Mouse (Mus musculus): Measurements from ENCODE around the gene Mapk8ip1. TPM values are rescaled to one million over a fixed set of nuclear protein-coding genes. Genes with fewer than 3 reads are reported as not detected.
"Not testable (repeated sequence)": the region's sequence is repeated elsewhere in the genome, so short reads cannot be mapped to it uniquely, and the experiment has no call there.

Gene Mapk8ip1
- polyA plus RNA-seq, 1 experiment from 2014 or later: 34.9 TPM

GRCm38 (mm10) chr2:92399877-92400276 is 1.2 kb downstream of the Mapk8ip1 start:
- ATAC-seq (replicated peaks; ENCODE audit: low FRiP score); H3K9ac ChIP-seq; H3K9me3 ChIP-seq (replicated peaks); H3K4me2 ChIP-seq; H3K4me3 ChIP-seq (replicated peaks); H3K27ac ChIP-seq; H3K27me3 ChIP-seq: not testable (repeated sequence)
- peaks cover 14% of the 10 kb centered on the region for H3K36me3 ChIP-seq
- H3K4me1 ChIP-seq: peaks cover 11% of the 10 kb centered on the region
- WGBS: 83% methylated on average over 3 of the region's 4 CpGs

GRCm38 (mm10) chr2:92397436-92397835 is 3.6 kb downstream of the Mapk8ip1 start:
- WGBS: 67% methylated on average over 1 of the region's 1 CpGs
- Histone ChIP-seq H3K27me3 (peaks cover 8% of the 10 kb centered on the region), H3K4me2 (no peak overlapping the region), H3K36me3 (no peaks in the 10 kb centered on the region), H3K9ac (no peak overlapping the region), H3K9me3 (replicated peaks) (no peaks in the 10 kb centered on the region), H3K4me3 (replicated peaks) (no peak overlapping the region), H3K27ac (no peak overlapping the region), H3K4me1 (peaks cover 23% of the 10 kb centered on the region)
- ATAC-seq (replicated peaks; ENCODE audit: low FRiP score): no peak

GRCm38 (mm10) chr2:92395535-92395934 is 5.5 kb downstream of the Mapk8ip1 start:
- no peak for ATAC-seq (replicated peaks; ENCODE audit: low FRiP score)
- Histone ChIP-seq H3K4me2 (no peak overlapping the region), H3K4me1 (peaks cover 32% of the 10 kb centered on the region), H3K9ac (no peak overlapping the region), H3K36me3 (no peaks in the 10 kb centered on the region), H3K27me3 (peaks cover 3% of the 10 kb centered on the region), H3K9me3 (replicated peaks) (no peaks in the 10 kb centered on the region), H3K4me3 (replicated peaks) (no peak overlapping the region), H3K27ac (no peak overlapping the region)
- 85% methylated on average over 3 of the region's 3 CpGs for WGBS

- H3K4me3 ChIP-seq (replicated peaks): peak overlapping the region; percentile 46
- H3K27me3 ChIP-seq: no peaks in the 10 kb centered on the region
- peak overlapping the region; percentile 92 for H3K27ac ChIP-seq
- no peaks in the 10 kb centered on the region for H3K9me3 ChIP-seq (replicated peaks)
- H3K4me2 ChIP-seq: peak overlapping the region; percentile 67
- ATAC-seq (replicated peaks; ENCODE audit: low FRiP score): peak; percentile 12; the same call in 1 of the 2 replicates
- H3K4me1 ChIP-seq: peaks cover 55% of the 10 kb centered on the region
- 2% methylated on average over 26 of the region's 26 CpGs for WGBS
- no peaks in the 10 kb centered on the region for H3K36me3 ChIP-seq
- peak overlapping the region; percentile 48 for H3K9ac ChIP-seq
Measured at GRCm38 (mm10) chr2:92392318-92393264, 8.5 kb downstream of the Mapk8ip1 start.

- WGBS: 19% methylated on average over 11 of the region's 11 CpGs
- H3K4me1 ChIP-seq: peaks cover 56% of the 10 kb centered on the region
- no peaks in the 10 kb centered on the region for H3K9me3 ChIP-seq (replicated peaks)
- H3K27me3 ChIP-seq: no peaks in the 10 kb centered on the region
- peak; percentile 3; the same call in 1 of the 2 replicates for ATAC-seq (replicated peaks; ENCODE audit: low FRiP score)
- H3K9ac ChIP-seq: peak overlapping the region; percentile 48
- H3K36me3 ChIP-seq: peaks cover 7% of the 10 kb centered on the region
- H3K27ac ChIP-seq: peak overlapping the region; percentile 92
- peak overlapping the region; percentile 67 for H3K4me2 ChIP-seq
- H3K4me3 ChIP-seq (replicated peaks): peak overlapping the region; percentile 46
Measured at GRCm38 (mm10) chr2:92391703-92392317, 9.3 kb downstream of the Mapk8ip1 start.

GRCm38 (mm10) chr2:92391116-92391515 is 9.9 kb downstream of the Mapk8ip1 start:
- H3K27me3 ChIP-seq: no peaks in the 10 kb centered on the region
- 82% methylated on average over 8 of the region's 8 CpGs for WGBS
- H3K9me3 ChIP-seq (replicated peaks): no peaks in the 10 kb centered on the region
- peaks cover 14% of the 10 kb centered on the region for H3K36me3 ChIP-seq
- H3K4me1 ChIP-seq: peaks cover 56% of the 10 kb centered on the region
- no peak overlapping the region; the same call in 1 of the 2 replicates for H3K4me3 ChIP-seq (replicated peaks)
- peak overlapping the region; percentile 67 for H3K4me2 ChIP-seq
- H3K27ac ChIP-seq: 0 out of 2 replicates have a peak overlapping the region, but pooled peaks have one; percentile 92
- no peak for ATAC-seq (replicated peaks; ENCODE audit: low FRiP score)
- no peak overlapping the region for H3K9ac ChIP-seq

- H3K27me3 ChIP-seq: no peaks in the 10 kb centered on the region
- no peak overlapping the region for H3K9ac ChIP-seq
- H3K4me1 ChIP-seq: peaks cover 56% of the 10 kb centered on the region
- no peak for ATAC-seq (replicated peaks; ENCODE audit: low FRiP score)
- peaks cover 21% of the 10 kb centered on the region for H3K36me3 ChIP-seq
- WGBS: 73% methylated on average over 6 of the region's 6 CpGs
- no peaks in the 10 kb centered on the region for H3K9me3 ChIP-seq (replicated peaks)
- H3K4me2 ChIP-seq: 0 out of 2 replicates have a peak overlapping the region, but pooled peaks have one; percentile 88
- H3K27ac ChIP-seq: 0 out of 2 replicates have a peak overlapping the region, but pooled peaks have one; percentile 88
- H3K4me3 ChIP-seq (replicated peaks): no peak overlapping the region
Measured at GRCm38 (mm10) chr2:92390206-92390930, 10.7 kb downstream of the Mapk8ip1 start.

GRCm38 (mm10) chr2:92389645-92390044 is 11.4 kb downstream of the Mapk8ip1 start:
- Histone ChIP-seq H3K9ac (0 out of 2 replicates have a peak overlapping the region, but pooled peaks have one; percentile 69), H3K27me3 (no peaks in the 10 kb centered on the region), H3K9me3 (replicated peaks) (no peaks in the 10 kb centered on the region), H3K27ac (peak overlapping the region; percentile 88), H3K4me3 (replicated peaks) (peak overlapping the region; percentile 81), H3K4me2 (peak overlapping the region; percentile 88), H3K4me1 (peaks cover 56% of the 10 kb centered on the region), H3K36me3 (peaks cover 29% of the 10 kb centered on the region)
- WGBS: 4% methylated on average over 10 of the region's 10 CpGs
- no peak for ATAC-seq (replicated peaks; ENCODE audit: low FRiP score)

- H3K4me2 ChIP-seq: peak overlapping the region; percentile 88
- no peaks in the 10 kb centered on the region for H3K27me3 ChIP-seq
- under 1% methylated on average over 61 of the region's 62 CpGs for WGBS
- H3K9ac ChIP-seq: peak overlapping the region; percentile 69
- H3K36me3 ChIP-seq: peaks cover 34% of the 10 kb centered on the region
- no peaks in the 10 kb centered on the region for H3K9me3 ChIP-seq (replicated peaks)
- ATAC-seq (replicated peaks; ENCODE audit: low FRiP score): peak; percentile 90
- H3K27ac ChIP-seq: peak overlapping the region; percentile 88
- H3K4me1 ChIP-seq: peaks cover 56% of the 10 kb centered on the region
- peak overlapping the region; percentile 81 for H3K4me3 ChIP-seq (replicated peaks)
Measured at GRCm38 (mm10) chr2:92388891-92389641, 12.0 kb downstream of the Mapk8ip1 start.

GRCm38 (mm10) chr2:92388081-92388517 is 13.0 kb downstream of the Mapk8ip1 start:
- peaks cover 52% of the 10 kb centered on the region for H3K4me1 ChIP-seq

GRCm38 (mm10) chr2:92387646-92388045 is 13.4 kb downstream of the Mapk8ip1 start:
- Histone ChIP-seq H3K36me3 (peaks cover 49% of the 10 kb centered on the region), H3K4me1 (peaks cover 47% of the 10 kb centered on the region), H3K27ac (no peak overlapping the region), H3K27me3 (no peaks in the 10 kb centered on the region), H3K9ac (no peak overlapping the region), H3K4me2 (0 out of 2 replicates have a peak overlapping the region, but pooled peaks have one; percentile 88), H3K4me3 (replicated peaks) (0 out of 2 replicates have a peak overlapping the region, but pooled peaks have one; percentile 81), H3K9me3 (replicated peaks) (no peaks in the 10 kb centered on the region)
- WGBS: 88% methylated on average over 4 of the region's 4 CpGs
- ATAC-seq (replicated peaks; ENCODE audit: low FRiP score): no peak

More at GRCm38 (mm10) chr2:92388081-92388517, 13.0 kb downstream of the Mapk8ip1 start:
- peaks cover 44% of the 10 kb centered on the region for H3K36me3 ChIP-seq
- H3K4me2 ChIP-seq: peak overlapping the region; percentile 88
- no peaks in the 10 kb centered on the region for H3K9me3 ChIP-seq (replicated peaks)
- WGBS: 61% methylated on average over 3 of the region's 3 CpGs
- H3K9ac ChIP-seq: peak overlapping the region; percentile 69
- H3K27me3 ChIP-seq: no peaks in the 10 kb centered on the region
- 0 out of 2 replicates have a peak overlapping the region, but pooled peaks have one; percentile 88 for H3K27ac ChIP-seq
- no peak for ATAC-seq (replicated peaks; ENCODE audit: low FRiP score)
- H3K4me3 ChIP-seq (replicated peaks): peak overlapping the region; percentile 81
